In the genomic region with DNA sequence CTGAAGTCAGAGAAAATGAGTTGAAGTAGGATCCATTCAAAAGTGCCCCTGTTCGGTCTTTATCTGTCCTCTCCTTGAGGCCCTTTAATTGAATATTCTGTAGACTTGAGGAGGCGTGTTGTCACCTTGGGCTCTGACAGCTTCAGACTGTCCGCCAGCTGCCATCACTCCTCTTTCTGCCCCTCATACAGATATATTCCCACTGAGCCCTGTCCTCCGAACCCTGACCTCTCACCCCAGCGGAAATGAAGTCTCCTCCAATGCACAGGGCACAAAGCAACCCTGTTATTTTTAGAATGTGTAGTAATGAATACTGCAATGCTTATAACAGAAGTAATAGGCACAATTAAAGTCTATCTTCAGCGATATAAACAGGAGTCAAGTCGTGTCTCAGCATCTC, we compare ENCODE assay signal across 26 mouse cellular contexts.
A peak's percentile ranks its signal among the peaks of the same experiment; 100 is the strongest.
DNase-seq lines count a peak whose midpoint lies in the region; ATAC-seq and TF ChIP-seq lines count a peak whose summit lies in the region.
"Had no signal": no experiment of that assay in that cellular context is flagged by ENCODE, and none has a peak within 500 bp of the region (broad histone marks: within the 10 kb centered on the region; RNA-seq: fewer than 3 reads in every experiment).

No protein-coding gene starts in this region.

- H3K36me3 ChIP-seq in lung, embryonic 14.5 days (ENCODE audit: insufficient read depth): no peaks in the 10 kb centered on the region
- no peaks in the 10 kb centered on the region for H3K36me3 ChIP-seq in kidney, embryonic 16.5 days (ENCODE audit: insufficient read depth, low read length)
- H3K36me3 ChIP-seq: G1E; heart, embryonic 12.5 days; hindbrain, embryonic 12.5 days; limb, embryonic 15.5 days had no signal

- 42% methylated on average over 7 of the region's 7 CpGs for WGBS in lung, embryonic 14.5 days
- 34% methylated on average over 7 of the region's 7 CpGs for WGBS in kidney, embryonic 16.5 days

- ATAC-seq in lung, embryonic 14.5 days (ENCODE audit: insufficient read depth): peak; percentile 67; the same call in 1 of the 2 replicates
- ATAC-seq in kidney, embryonic 16.5 days (ENCODE audit: low FRiP score, low TSS enrichment): peak; percentile 73
- no peak for ATAC-seq in megakaryocyte progenitor cell, adult 5-6 weeks (replicated peaks; ENCODE audit: poor library complexity)
- ATAC-seq: forebrain, embryonic 16.5 days; inflammation-experienced regulatory T-cells, adult 6 months; Patski had no signal

- no peak overlapping the region for H3K4me3 ChIP-seq in lung, embryonic 14.5 days (ENCODE audit: low read depth, low read length)
- H3K4me3 ChIP-seq in kidney, embryonic 16.5 days (ENCODE audit: low read length): no peak overlapping the region
- H3K4me3 ChIP-seq: heart, embryonic 12.5 days; hindbrain, embryonic 12.5 days; limb, embryonic 15.5 days had no signal

- H3K9ac ChIP-seq in lung, embryonic 14.5 days: no peak overlapping the region
- H3K9ac ChIP-seq in kidney, embryonic 16.5 days (replicated peaks; ENCODE audit: low read length): no peak overlapping the region
- H3K9ac ChIP-seq: heart, embryonic 12.5 days; hindbrain, embryonic 12.5 days; limb, embryonic 15.5 days; liver, embryonic 14.5 days had no signal

- no peak overlapping the region for H3K27ac ChIP-seq in lung, embryonic 14.5 days (ENCODE audit: low read depth)
- peak overlapping the region; percentile 23; the same call in 1 of the 2 replicates for H3K27ac ChIP-seq in kidney, embryonic 16.5 days (ENCODE audit: low read length)
- H3K27ac ChIP-seq: hindbrain, embryonic 12.5 days; limb, embryonic 15.5 days; liver, embryonic 14.5 days had no signal

- no peak for DNase-seq in lung, embryonic 14.5 days
- no peak for DNase-seq in lung, postnatal 25 days (ENCODE audit: low spot score)
- peak; percentile 21 for DNase-seq in kidney, adult 9 months
- peak; percentile 37 to 49 for DNase-seq in kidney, postnatal 4 days
- DNase-seq in ovary, postnatal 14 days (ENCODE audit: low spot score): no peak
- DNase-seq: adrenal gland, postnatal 36 days; B cell, adult 2 months; cerebellum, adult 9-10 months; gastrocnemius, postnatal 10 days; heart, postnatal 10 days; left cerebral cortex, postnatal 4 days; right cerebral cortex, adult 18-20 months; right cerebral cortex, postnatal 4 days; thymus, postnatal 25 days had no signal

- no peaks in the 10 kb centered on the region for H3K9me3 ChIP-seq in lung, embryonic 14.5 days (ENCODE audit: low read depth, low read length)
- H3K9me3 ChIP-seq in kidney, embryonic 16.5 days (ENCODE audit: low read length): no peaks in the 10 kb centered on the region
- H3K9me3 ChIP-seq: heart, embryonic 12.5 days; hindbrain, embryonic 12.5 days; limb, embryonic 15.5 days had no signal

- no peaks in the 10 kb centered on the region for H3K27me3 ChIP-seq in lung, embryonic 14.5 days (ENCODE audit: insufficient read depth, low read length)
- no peaks in the 10 kb centered on the region for H3K27me3 ChIP-seq in kidney, embryonic 16.5 days (ENCODE audit: insufficient read depth, low read length)
- H3K27me3 ChIP-seq: CH12.LX; heart, embryonic 12.5 days; hindbrain, embryonic 12.5 days; limb, embryonic 15.5 days had no signal

- no peaks in the 10 kb centered on the region; the same call in 1 of the 2 replicates for H3K4me1 ChIP-seq in lung, embryonic 14.5 days (ENCODE audit: insufficient read depth)
- H3K4me1 ChIP-seq in kidney, embryonic 16.5 days (ENCODE audit: insufficient read depth, low read length): peaks cover 9% of the 10 kb centered on the region

- no peak for TF ChIP-seq CTCF in lung, embryonic 14.5 days (IDR thresholded peaks at IDR 0.05; ENCODE audit: low read depth)

- no peak overlapping the region for H3K4me2 ChIP-seq in lung, embryonic 14.5 days
- H3K4me2 ChIP-seq in kidney, embryonic 16.5 days (replicated peaks; ENCODE audit: low read depth, low read length): no peak overlapping the region
- H3K4me2 ChIP-seq: heart, embryonic 12.5 days; hindbrain, embryonic 12.5 days; limb, embryonic 15.5 days; midbrain, embryonic 11.5 days had no signal

Comparison
In these comparisons a context has a peak if more than half of its experiments do, and no peak if none do; other contexts are left out.
1. DNase-seq: peak in kidney, adult 9 months (single experiment) and kidney, postnatal 4 days (2 of 2); none in lung, embryonic 14.5 days (single experiment), lung, postnatal 25 days (single experiment) and ovary, postnatal 14 days (single experiment).